Mouse (Mus musculus) ovary, postnatal 14 days (tissue): ENCODE data around the gene Zfp36l1.
"Not testable (repeated sequence)": the region's sequence is repeated elsewhere in the genome, so short reads cannot be mapped to it uniquely, and the experiment has no call there.

Experiments used
- DNase-seq: peaks from one replicate; pipeline ENCODE4 v3.0.0; 2022; ENCODE audit warnings: low spot score

Gene Zfp36l1

GRCm38 (mm10) chr12:80109753-80110545, 2.9 kb downstream of the Zfp36l1 start:
- DNase-seq, result no peak

- not testable (repeated sequence) for DNase-seq
Measured at GRCm38 (mm10) chr12:80108896-80109668, 3.7 kb downstream of the Zfp36l1 start.

GRCm38 (mm10) chr12:80106896-80107667, 5.7 kb downstream of the Zfp36l1 start:
- DNase-seq, result no peak

GRCm38 (mm10) chr12:80106138-80106895, 6.5 kb downstream of the Zfp36l1 start:
- no peak for DNase-seq

GRCm38 (mm10) chr12:80103521-80103973, 9.3 kb downstream of the Zfp36l1 start:
- no peak for DNase-seq

GRCm38 (mm10) chr12:80103089-80103488, 9.7 kb downstream of the Zfp36l1 start:
- no peak for DNase-seq

- DNase-seq, result no peak
Measured at GRCm38 (mm10) chr12:80098825-80099224, 14.0 kb downstream of the Zfp36l1 start.

GRCm38 (mm10) chr12:80096734-80097133, 16.1 kb downstream of the Zfp36l1 start:
- no peak for DNase-seq

- no peak for DNase-seq
Measured at GRCm38 (mm10) chr12:80092787-80093186, 20.0 kb downstream of the Zfp36l1 start.

- DNase-seq, result no peak
Measured at GRCm38 (mm10) chr12:80091080-80091479, 21.7 kb downstream of the Zfp36l1 start.

- no peak for DNase-seq
Measured at GRCm38 (mm10) chr12:80090529-80090928, 22.3 kb downstream of the Zfp36l1 start.

GRCm38 (mm10) chr12:80088143-80088542, 24.7 kb downstream of the Zfp36l1 start:
- no peak for DNase-seq

GRCm38 (mm10) chr12:80084446-80085112, 28.2 kb downstream of the Zfp36l1 start:
- DNase-seq, result no peak

GRCm38 (mm10) chr12:80083937-80084336, 28.9 kb downstream of the Zfp36l1 start:
- no peak for DNase-seq

- DNase-seq, result no peak
Measured at GRCm38 (mm10) chr12:80083133-80083821, 29.5 kb downstream of the Zfp36l1 start.

- no peak for DNase-seq
Measured at GRCm38 (mm10) chr12:80082730-80083129, 30.1 kb downstream of the Zfp36l1 start.

- DNase-seq, result no peak
Measured at GRCm38 (mm10) chr12:80081440-80081839, 31.4 kb downstream of the Zfp36l1 start.

GRCm38 (mm10) chr12:80079937-80080336, 32.9 kb downstream of the Zfp36l1 start:
- no peak for DNase-seq

GRCm38 (mm10) chr12:80074331-80074730, 38.5 kb downstream of the Zfp36l1 start:
- DNase-seq, result no peak

- DNase-seq, result no peak
Measured at GRCm38 (mm10) chr12:80070534-80071287, 42.1 kb downstream of the Zfp36l1 start.
